Mouse (Mus musculus) left cerebral cortex, adult 9 months (tissue): ENCODE measurements at regions not wholly inside any gene's neighbourhood (a gene's known extent, or its start where the extent isn't known, plus 50 kb on each side); places are given as distances from the start of the nearest gene placed in this dataset.

Source experiments
- DNase-seq, 2 experiments: peaks; one replicate each; pipeline ENCODE4 v3.0.0; 2022; ENCODE audit warnings: low spot score in 2 of 2

DNA sequence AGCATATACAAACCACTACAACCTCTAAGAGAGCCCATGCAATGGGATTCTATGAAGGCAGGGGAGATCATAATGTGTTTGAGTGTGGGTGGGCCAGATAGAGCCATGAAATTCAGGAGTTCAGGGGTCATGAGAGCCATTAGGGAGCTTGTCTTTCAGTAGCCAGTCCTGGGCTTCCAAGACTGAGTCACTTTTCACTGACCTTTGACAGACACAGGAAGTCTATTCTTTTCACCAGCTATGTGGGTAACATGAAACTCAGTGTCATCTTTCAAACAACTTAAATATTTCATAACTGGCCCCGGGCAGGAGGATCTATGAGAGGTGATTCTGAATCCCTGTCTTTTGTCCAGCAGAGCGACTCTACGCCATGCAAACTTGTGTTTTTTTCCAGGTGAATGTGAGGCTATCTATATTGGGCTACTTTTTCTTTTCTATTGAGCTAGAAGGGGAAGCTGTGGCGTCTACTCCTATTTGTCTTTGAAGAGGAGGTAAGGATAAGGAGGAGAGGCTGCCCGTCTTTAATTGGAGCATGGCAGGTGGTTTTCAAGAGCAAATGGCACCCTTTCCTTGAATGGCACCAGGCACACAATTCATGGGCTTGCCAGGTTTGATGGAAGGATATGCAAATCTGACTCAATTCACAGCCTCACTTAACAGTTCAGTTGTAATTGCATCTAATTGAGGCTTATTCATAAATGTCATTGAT is 95.6 kb upstream of the Chd2 start:
- no peak for DNase-seq

DNA sequence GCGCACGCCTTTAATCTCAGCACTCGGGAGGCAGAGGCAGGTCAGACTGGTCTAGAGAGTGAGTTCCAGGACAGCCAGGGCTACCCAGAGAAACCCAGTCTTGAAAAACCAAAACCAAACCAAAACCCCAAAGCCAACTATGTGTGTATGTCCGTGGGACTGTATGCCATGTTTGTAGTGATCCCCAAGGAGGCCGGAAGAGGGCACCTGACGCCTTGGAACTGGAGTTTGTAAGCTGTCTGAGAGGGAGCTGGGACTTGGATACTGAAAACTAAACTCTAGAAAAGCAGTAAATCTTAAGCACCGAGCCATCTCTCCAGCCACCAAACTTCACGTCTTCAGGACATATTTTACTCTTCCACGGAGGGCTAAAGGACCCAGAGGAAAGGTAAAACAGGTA is 93.8 kb upstream of the Chd2 start:
- DNase-seq: no peak

DNA sequence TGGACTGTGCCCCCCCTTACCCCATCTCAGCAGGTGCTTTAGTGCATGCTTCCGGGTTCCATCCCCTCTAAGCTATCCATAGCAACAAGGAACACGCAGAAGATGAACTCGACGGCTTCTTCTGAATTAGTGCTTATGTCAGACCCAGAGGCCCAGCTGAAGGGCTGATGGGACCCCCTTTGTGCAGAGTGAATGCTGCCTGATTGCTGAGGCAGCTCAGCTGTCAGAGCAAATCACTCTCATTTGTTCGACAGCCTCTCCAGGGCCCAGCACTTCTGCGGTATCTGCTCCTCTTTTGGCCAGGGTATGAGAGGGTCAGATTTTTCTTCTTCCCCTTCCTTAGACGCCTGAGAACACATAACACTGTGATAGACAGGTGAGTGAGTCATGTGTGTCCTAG is 89.2 kb upstream of the Chd2 start:
- DNase-seq: no peak

- DNase-seq: no peak
Measured at GRCm38 (mm10) chr7:73629182-73629581, 87.6 kb upstream of the Chd2 start.

GRCm38 (mm10) chr7:73628071-73628470 is 86.4 kb upstream of the Chd2 start:
- DNase-seq: peak; percentile 52 to 80

DNA sequence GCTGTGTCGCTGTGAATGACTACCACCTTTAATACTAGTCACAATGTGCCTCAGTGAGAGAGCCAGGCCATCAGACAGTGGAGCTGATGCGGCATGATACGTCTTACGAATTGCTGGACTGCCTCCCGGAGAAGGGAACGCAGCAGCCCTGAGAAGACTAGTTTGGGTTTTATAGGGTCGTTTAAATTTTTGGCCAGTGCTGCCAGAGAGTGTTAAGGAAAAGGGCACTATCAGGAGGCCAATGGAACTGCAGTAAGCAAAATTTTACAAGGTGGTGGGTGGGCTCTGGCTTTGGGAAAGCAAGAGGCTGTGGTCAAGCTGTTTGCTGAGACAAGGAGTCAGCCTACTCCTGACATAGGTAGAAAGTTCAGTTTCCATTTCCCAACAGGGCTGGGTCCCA is 84.7 kb upstream of the Chd2 start:
- DNase-seq: no peak

GRCm38 (mm10) chr7:73625651-73626050 is 84.0 kb upstream of the Chd2 start:
- DNase-seq: no peak

DNA sequence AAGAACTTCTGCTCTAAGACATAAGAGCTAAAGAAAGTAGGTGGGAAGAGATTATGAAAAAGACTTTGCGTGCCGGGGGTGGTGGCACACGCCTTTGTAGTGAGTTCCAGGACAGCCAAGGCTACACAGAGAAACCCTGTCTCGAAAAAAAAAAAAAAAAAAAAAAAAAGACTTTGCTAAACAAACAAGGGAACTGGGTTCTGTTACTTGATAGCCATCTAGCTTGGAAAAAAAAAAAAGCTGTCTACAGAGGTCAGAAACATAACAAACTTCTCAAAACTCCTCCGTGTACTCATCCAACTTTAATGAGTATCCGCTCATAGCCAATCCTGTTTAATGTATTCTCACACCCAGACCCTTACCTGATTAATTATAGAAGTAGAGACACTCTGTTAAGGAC is 83.4 kb upstream of the Chd2 start:
- DNase-seq: no peak

DNA sequence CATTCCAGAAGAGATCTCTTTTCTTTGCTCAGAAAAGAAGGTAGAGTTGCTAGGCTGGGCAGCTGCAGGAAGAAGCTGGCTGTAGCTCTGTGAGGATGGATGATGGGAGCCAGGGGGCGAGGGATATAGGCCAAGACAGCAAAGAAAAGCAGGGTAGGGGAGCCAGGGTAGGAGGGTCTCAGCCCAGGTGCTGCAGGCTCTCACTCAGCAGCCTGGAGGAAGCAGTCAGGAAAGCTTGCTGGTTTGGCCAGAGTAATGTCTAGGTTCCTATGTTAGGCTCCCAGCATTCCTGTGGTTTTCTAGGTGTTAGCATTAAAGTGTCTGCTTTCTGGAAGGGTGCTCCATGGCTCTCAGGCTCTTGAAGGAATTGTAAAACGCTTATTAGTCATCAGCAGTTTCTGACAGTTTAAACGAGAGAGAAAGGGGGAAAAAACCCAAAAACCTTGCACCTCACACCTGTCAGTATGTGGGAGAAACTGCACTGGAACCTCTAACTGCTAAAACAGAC is 82.5 kb upstream of the Chd2 start:
- DNase-seq: no peak

DNA sequence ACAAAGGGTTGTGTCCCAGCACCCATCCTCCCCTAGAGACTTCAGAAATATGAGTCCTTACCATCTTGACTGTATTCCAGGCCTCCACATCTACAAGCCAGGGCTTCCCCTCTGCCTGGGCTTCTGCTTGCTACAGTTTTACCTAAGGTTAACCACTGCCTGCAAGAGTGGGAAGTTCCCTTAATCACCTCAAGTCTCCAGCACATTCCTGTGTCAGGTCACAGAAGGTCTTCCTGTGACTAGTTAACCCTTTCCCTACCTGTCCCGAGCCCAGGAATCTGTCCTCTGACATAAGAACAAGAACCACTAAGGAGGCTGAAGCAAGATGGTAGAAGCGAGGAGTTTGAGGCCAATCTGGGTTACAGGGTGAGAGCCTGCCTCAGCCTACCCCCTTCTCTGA is 80.8 kb upstream of the Chd2 start:
- no peak for DNase-seq

DNA sequence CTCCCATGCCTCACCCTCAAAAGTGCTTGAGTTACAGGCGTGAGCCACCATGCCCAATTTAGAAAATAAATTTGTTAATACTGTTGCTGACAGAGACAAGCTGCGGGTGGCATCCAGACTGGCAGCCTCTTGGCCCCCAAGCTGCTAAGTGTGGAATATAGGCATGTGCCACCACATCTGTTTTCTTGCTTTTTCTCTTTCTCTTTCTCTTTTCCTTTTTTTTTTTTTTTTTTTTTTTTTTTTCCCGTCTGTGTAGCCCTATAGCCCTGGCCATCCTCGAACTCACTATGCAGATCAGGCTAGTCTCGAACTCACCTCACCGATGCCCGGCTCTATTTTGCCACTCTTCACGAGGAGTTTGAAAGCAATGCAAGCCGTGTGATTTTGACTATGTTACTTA is 78.7 kb upstream of the Chd2 start:
- no peak for DNase-seq

DNA sequence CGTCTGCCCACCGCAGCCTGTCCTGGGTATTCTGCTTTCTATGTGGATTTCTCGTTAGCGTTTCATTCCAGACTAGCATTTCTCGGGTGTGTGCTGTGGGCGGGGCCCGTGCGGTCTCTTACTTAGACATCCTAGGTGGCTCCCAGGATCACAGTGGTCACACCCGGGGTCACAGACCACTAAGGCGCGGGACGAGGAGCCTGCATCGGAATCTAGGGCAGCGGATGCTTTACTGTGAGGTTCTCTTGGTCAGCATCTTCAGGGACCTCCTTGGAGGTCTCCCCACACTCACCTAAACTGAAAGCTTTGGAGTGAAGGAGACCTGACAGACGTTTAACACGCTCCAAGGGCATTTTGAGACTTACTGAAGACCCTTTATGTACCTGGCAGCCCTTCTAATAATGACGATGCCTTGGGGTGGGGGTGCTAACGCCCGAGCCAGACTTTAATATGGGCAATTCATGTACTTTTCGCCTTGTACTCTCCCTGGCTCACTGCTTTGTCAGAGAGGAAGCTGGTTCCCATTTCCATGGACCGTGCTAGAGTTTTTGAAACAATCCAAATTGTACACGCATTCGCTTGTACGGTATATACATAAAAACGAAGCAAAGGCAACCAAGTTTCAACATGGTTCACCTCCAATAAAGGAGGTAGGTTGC is 77.3 kb upstream of the Chd2 start:
- peak in 1 of 2 experiments; percentile 34 for DNase-seq

GRCm38 (mm10) chr7:73617910-73618757 is 76.5 kb upstream of the Chd2 start:
- peak; percentile 94 to 99 for DNase-seq

- DNase-seq: peak; percentile 38 to 52
Measured at GRCm38 (mm10) chr7:73616971-73617906, 75.6 kb upstream of the Chd2 start.

DNA sequence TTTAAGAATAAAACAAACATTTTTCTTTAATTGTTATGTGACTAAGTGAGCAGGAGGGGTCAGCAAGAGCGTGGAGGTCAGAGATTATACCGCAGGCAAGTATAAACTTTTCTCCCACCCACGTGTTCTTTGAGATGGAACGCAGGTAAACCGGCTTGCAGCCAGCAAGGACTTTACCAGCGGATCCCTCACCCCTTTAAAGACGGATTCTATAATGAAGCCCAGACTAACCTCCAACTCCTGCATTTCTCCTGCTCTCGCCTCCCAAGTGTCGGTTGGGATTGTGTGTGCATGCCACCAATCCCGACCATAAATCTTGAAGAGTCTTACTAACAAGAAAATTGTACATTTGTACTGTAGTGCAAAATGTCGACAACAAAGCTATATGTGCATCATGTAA is 74.4 kb upstream of the Chd2 start:
- DNase-seq: no peak

DNA sequence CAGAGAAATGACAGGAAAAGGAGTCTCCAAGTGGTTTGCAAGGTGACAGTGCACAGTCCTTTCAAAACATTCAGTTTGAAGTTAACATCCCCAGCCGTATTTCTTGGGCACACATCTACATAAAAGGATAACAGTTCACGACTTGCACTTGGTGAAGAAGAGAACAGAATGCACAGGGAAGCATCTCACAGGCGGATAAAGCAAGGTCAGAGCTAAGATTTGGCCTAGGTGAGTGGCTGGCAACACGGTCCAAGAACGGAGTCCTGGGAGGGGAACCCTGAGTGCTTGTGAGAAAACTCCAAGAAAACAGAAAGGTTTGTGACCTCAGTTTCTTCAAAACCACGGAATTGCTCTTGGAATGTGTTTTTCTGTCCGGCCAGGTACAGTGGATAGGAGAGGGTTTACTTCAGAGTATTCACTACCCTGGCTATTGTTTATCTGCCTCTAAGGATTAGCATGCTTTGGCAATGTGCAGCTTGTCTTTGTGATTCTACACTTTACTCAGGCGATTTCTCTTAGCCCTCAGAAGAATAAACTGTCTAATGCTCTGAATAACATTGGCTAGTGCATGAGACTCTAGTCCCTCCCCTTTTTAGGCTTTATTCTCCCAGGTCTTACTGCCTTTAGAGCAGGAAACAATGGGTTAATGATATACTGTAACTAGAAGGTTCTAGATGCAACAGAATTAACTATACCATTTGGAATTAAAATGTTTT is 73.4 kb upstream of the Chd2 start:
- no peak for DNase-seq

GRCm38 (mm10) chr7:73614341-73614740 is 72.7 kb upstream of the Chd2 start:
- DNase-seq: no peak

GRCm38 (mm10) chr7:73612752-73613092 is 71.1 kb upstream of the Chd2 start:
- no peak for DNase-seq

DNA sequence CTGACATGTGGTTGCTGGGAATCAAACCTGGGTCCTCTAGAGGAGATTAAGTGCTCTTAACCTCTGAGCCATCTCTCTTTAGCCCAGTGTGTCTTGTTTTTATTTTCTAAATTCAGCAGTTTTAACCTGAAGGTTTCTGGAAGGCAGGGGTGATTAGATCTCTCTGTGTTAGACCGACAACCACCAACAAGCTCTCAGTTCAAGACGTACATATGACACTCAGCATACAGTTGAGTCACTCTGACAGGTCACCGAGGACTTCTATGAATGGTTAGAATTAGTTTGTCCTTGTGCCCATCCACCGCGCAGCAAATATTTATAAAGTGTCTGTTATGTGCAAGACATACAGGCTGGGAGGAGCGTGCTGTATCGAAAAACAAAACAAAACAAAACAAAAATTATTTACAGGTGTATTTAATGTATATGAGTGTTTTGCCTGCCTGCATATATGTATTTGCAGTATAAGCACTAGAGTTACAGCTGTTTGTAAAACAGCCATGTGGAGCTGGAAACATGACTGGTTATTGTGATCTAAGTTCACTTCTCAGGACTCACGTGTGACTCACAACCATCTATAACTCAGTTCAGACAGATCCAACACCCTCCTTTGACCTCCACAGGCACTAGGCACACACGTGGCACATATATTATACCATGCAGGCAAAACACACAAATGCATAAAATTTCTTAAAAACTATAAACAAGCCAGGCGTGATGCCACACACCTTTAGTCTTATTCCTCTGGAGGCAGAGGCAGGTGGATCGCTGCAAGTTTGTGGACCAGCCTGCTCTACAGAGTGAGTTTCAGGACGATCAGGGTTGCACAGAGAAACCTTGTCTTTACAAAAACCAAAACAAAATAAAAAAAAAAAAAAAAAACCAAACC is 70.5 kb upstream of the Chd2 start:
- no peak for DNase-seq

DNA sequence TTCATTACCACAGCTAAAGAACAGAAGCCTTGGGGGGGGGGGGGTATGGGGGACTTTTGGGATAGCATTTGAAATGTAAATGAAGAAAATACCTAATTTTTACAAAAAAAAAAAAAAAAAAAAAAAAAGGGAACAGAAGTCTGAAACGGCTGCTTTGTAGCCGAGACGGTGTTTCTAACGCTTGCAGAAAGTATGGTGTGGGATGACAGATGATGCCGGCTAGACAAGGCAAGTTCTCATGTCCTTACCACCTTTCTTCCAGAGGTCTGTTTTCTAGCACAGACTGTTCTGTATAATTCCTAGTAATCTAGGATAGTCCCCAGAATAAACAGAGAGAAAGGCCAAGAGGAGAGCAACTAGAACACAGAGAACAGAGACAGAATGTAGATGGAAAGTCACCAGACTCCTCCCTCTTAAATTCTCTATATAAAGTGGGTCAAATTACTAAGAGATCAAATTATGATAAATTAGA is 67.2 kb upstream of the Chd2 start:
- DNase-seq: no peak
